Mouse (Mus musculus) liver, adult 2 months (tissue): ENCODE data around the gene Dcun1d5. TPM values are rescaled to one million over a fixed set of nuclear protein-coding genes. Genes with fewer than 3 reads are reported as not detected.
"Not testable (repeated sequence)": the region's sequence is repeated elsewhere in the genome, so short reads cannot be mapped to it uniquely, and the experiment has no call there.

ENCODE experiments used
- DNase-seq: peaks from one replicate; pipeline ENCODE4 v3.0.0-alpha.2; 2011; ENCODE audit warnings: low read depth, low spot score; ENCODE audit errors: extremely low read depth
- H3K27ac ChIP-seq: fragments of 200-500 bp; replicated peaks from 2 replicates; pipeline ENCODE4 v1.5.1; 2012; ENCODE audit warnings: low read depth, mild to moderate bottlenecking, control low read depth, inconsistent platforms, low read length; ENCODE audit not compliant: insufficient read depth
- H3K27me3 ChIP-seq: fragments of 200-500 bp; 2 replicates; pipeline ENCODE4 v1.6.1; 2012; ENCODE audit warnings: mild to moderate bottlenecking, moderate library complexity, low read length, inconsistent platforms; ENCODE audit not compliant: control insufficient read depth, insufficient read depth
- H3K36me3 ChIP-seq: fragments of 200-500 bp; 2 replicates; pipeline ENCODE4 v1.6.1; 2012; ENCODE audit warnings: low read length, inconsistent platforms; ENCODE audit not compliant: control insufficient read depth, insufficient read depth
- H3K4me1 ChIP-seq: fragments of 200-500 bp; 2 replicates; pipeline ENCODE4 v1.6.1; 2011; ENCODE audit warnings: low read length; ENCODE audit not compliant: control insufficient read depth, insufficient read depth
- H3K4me3 ChIP-seq: fragments of 200-500 bp; 2 replicates; pipeline ENCODE4 v1.5.1; 2011; ENCODE audit warnings: low read depth, mild to moderate bottlenecking, control low read depth, low read length, moderate library complexity; ENCODE audit not compliant: insufficient read depth
- H3K79me2 ChIP-seq: fragments of 200-500 bp; 2 replicates; pipeline ENCODE4 v1.6.1; 2012; ENCODE audit warnings: inconsistent platforms, mild to moderate bottlenecking, low read length, moderate library complexity; ENCODE audit not compliant: control insufficient read depth, insufficient read depth
- H3K9ac ChIP-seq: fragments of 200-500 bp; 2 replicates; pipeline ENCODE4 v1.6.1; 2012; ENCODE audit warnings: low read depth, mild to moderate bottlenecking, control low read depth, inconsistent platforms, low read length
- CTCF ChIP-seq: fragments of 200-500 bp; IDR thresholded peaks from 2 replicates; pipeline ENCODE4 v1.5.1; 2011; ENCODE audit warnings: low read depth, low read length, control low read depth
- POLR2A ChIP-seq: fragments of 200-500 bp; IDR thresholded peaks from 2 replicates; pipeline ENCODE4 v1.6.1; 2011; ENCODE audit warnings: low read length, control low read depth; ENCODE audit not compliant: insufficient read depth; ENCODE audit errors: extremely low read depth
- WGBS: fragments of 180-500 bp; shearing (Covaris S2); methylation state at CpG from one replicate; pipeline ENCODE4 v1.1.7; 2018; 5-methylcytosine and 5-hydroxymethylcytosine counted together
- polyA plus RNA-seq: library from polyadenylated mRNA; depleted of rRNA; stranded (reverse); fragments of >200 nt; gene quantifications from 2 replicates; pipeline ENCODE4 v1.2.3, GENCODE M21; 2012
- total RNA-seq: library from RNA; depleted of rRNA; stranded (reverse); fragments of >200 nt; gene quantifications from 2 replicates; pipeline ENCODE4 v1.2.3, GENCODE M21; 2014

The Dcun1d5 gene
- total and polyA plus RNA-seq, 2 experiments: 8.8 to 33.5 TPM

- Histone ChIP-seq H3K27ac (no peak overlapping the region), H3K9ac (no peak overlapping the region), H3K79me2 (no peaks in the 10 kb centered on the region), H3K27me3 (no peaks in the 10 kb centered on the region), H3K4me3 (no peak overlapping the region), H3K36me3 (peaks cover 17% of the 10 kb centered on the region), H3K4me1 (no peaks in the 10 kb centered on the region)
- no peak for TF ChIP-seq POLR2A
- no peak for TF ChIP-seq CTCF
- 87% methylated on average over 6 of the region's 6 CpGs for WGBS
- DNase-seq: no peak
These were observed 16.9 kb upstream of the Dcun1d5 start for GRCm38 (mm10) chr9:7167339-7167998.

GRCm38 (mm10) chr9:7173756-7174155, 10.6 kb upstream of the Dcun1d5 start:
- H3K27ac ChIP-seq: no peak overlapping the region
- no peak overlapping the region for H3K4me3 ChIP-seq
- DNase-seq: no peak
- 96% methylated on average over 1 of the region's 1 CpGs for WGBS
- H3K36me3 ChIP-seq: no peaks in the 10 kb centered on the region; the same call in 1 of the 2 replicates
- H3K27me3 ChIP-seq: no peaks in the 10 kb centered on the region
- H3K79me2 ChIP-seq: no peaks in the 10 kb centered on the region
- 0 out of 2 replicates have a peak, but pooled peaks cover 4% of the 10 kb centered on the region for H3K4me1 ChIP-seq
- TF ChIP-seq CTCF (no peak), POLR2A (no peak)
- H3K9ac ChIP-seq: no peak overlapping the region

GRCm38 (mm10) chr9:7176618-7177610, 7.4 kb upstream of the Dcun1d5 start:
- no peaks in the 10 kb centered on the region; the same call in 1 of the 2 replicates for H3K36me3 ChIP-seq
- H3K4me3 ChIP-seq: peak overlapping the region; percentile 63
- H3K4me1 ChIP-seq: 0 out of 2 replicates have a peak, but pooled peaks cover 4% of the 10 kb centered on the region
- TF ChIP-seq POLR2A (no peak), CTCF (no peak)
- no peak overlapping the region for H3K27ac ChIP-seq
- no peaks in the 10 kb centered on the region for H3K79me2 ChIP-seq
- DNase-seq: peak; percentile 86
- H3K27me3 ChIP-seq: no peaks in the 10 kb centered on the region
- WGBS: 12% methylated on average over 41 of the region's 41 CpGs
- peak overlapping the region; percentile 54 for H3K9ac ChIP-seq

DNA sequence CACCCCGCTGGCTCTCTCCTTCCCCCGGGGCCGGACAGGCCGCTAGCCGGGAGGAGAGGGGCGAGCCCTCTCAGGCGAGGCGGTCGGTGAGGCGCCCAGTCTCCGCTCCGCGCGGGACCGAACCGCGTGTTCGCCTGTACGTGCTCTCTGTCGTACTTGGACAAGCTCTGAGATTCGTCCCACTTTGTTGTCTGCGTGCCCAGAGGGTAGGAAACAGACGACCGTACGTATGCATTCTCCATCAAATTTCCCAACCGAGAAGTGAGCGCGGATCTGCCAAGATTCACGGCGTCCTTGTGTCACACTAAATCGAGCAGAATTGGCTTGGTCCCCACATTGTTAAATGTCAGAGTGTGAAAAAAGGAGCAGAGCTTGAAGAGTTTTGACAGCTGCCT, 574 bp downstream of the Dcun1d5 start:
- Histone ChIP-seq H3K79me2 (peaks cover 8% of the 10 kb centered on the region; the same call in 1 of the 2 replicates), H3K36me3 (peaks cover 2% of the 10 kb centered on the region; the same call in 1 of the 2 replicates), H3K4me3 (peak overlapping the region; percentile 82), H3K27me3 (no peaks in the 10 kb centered on the region), H3K9ac (peak overlapping the region; percentile 88), H3K4me1 (peaks cover 1% of the 10 kb centered on the region; the same call in 1 of the 2 replicates), H3K27ac (peak overlapping the region; percentile 13; the same call in 1 of the 2 replicates)
- peak; percentile 29 for DNase-seq
- WGBS: under 1% methylated on average over 31 of the region's 31 CpGs
- no peak for TF ChIP-seq POLR2A
- no peak for TF ChIP-seq CTCF

DNA sequence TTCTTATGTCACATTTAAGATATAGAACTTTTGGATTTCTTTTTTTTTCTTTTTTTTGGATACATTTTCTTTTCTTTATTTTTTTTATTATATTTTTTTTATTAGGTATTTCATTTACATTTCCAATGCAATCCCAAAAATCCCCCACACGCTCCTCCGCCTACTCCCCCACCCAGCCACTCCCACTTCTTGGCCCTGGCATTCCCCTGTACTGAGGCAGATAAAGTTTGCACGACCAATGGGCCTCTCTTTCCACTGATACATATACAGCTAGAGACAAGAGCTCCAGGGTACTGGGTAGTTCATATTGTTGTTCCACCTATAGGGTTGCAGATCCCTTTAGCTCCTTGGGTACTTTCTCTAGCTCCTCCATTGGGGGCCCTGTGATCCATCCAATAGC, 6.4 kb downstream of the Dcun1d5 start:
- not testable (repeated sequence) for DNase-seq, H3K4me1 ChIP-seq, H3K36me3 ChIP-seq, H3K4me3 ChIP-seq, H3K27ac ChIP-seq, H3K79me2 ChIP-seq, H3K27me3 ChIP-seq, H3K9ac ChIP-seq
- WGBS: 100% methylated on average over 3 of the region's 3 CpGs
